Mouse (Mus musculus): ENCODE data around the gene Mapkbp1. TPM values are rescaled to one million over a fixed set of nuclear protein-coding genes. Genes with fewer than 3 reads are reported as not detected.

The Mapkbp1 gene
- 2.8 and 3.3 TPM in 2 replicates for polyA plus RNA-seq (2015; fragmentation: Nextera tagmentation; extraction: Ambion mirVana)

DNA sequence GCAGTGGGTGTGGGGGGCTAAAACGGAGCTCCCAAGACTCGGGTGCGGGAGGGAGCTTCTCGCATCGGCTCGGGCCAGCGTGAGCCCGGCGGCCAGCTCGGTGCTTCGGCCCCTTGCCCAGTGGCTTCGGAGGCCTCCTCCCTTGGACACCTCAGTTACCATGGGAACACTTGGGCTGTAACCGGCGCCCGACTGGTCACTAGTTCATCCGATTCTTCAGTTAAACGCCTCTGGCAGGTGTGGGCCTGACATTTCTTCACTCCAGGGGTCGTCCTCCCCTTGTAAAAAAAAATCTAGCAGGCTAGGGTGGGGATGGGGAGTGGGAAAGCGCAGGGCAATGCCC lies at the start of gene Mapkbp1:
TSS of gene Mapkbp1 (plus strand) at position 163 of the 343 bp plus-strand sequence.
- H3K4me3 ChIP-seq (replicated peaks) = peak within 1 kb of the TSS; percentile 92
- peak; percentile 74 for ATAC-seq (ENCODE audit: insufficient read depth, low FRiP score, low read depth)
- H3K4me2 ChIP-seq = peak within 1 kb of the TSS; percentile 64
- under 1% methylated on average over 19 of the region's 19 CpGs for WGBS
- no peaks in the 10 kb centered on the region for H3K36me3 ChIP-seq
- peak within 1 kb of the TSS; percentile 78 for H3K27ac ChIP-seq
- peak within 1 kb of the TSS; percentile 70 for H3K9ac ChIP-seq
- peaks cover 13% of the 10 kb centered on the region for H3K4me1 ChIP-seq
- H3K27me3 ChIP-seq (replicated peaks) = no peaks in the 10 kb centered on the region
- no peaks in the 10 kb centered on the region for H3K9me3 ChIP-seq

DNA sequence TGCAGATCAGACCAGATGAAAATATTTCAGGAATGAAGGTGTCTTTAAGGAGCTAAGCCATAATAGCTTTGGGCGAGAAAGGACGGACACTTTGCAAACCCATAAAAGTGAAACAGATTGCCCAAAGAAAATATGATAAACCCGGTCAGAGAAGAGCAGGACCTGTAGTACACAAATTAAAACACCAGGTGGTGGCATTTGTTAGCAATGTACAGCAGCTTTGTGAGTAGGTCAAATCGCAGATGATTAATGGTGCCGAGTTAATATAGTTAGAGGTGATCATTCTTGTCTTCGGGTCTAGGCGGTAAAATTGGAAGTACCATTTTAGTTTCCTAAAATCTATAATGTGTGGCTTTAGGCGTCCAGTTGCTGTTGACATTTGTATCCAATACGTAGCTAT lies 1.9 kb upstream of the Mapkbp1 start:
- WGBS = 41% methylated on average over 9 of the region's 9 CpGs
- Histone ChIP-seq H3K27ac (no peak overlapping the region), H3K9me3 (no peaks in the 10 kb centered on the region), H3K4me1 (peaks cover 13% of the 10 kb centered on the region), H3K36me3 (no peaks in the 10 kb centered on the region), H3K9ac (no peak overlapping the region), H3K27me3 (replicated peaks) (no peaks in the 10 kb centered on the region), H3K4me2 (no peak overlapping the region), H3K4me3 (replicated peaks) (no peak overlapping the region)
- no peak for ATAC-seq (ENCODE audit: insufficient read depth, low FRiP score, low read depth)

DNA sequence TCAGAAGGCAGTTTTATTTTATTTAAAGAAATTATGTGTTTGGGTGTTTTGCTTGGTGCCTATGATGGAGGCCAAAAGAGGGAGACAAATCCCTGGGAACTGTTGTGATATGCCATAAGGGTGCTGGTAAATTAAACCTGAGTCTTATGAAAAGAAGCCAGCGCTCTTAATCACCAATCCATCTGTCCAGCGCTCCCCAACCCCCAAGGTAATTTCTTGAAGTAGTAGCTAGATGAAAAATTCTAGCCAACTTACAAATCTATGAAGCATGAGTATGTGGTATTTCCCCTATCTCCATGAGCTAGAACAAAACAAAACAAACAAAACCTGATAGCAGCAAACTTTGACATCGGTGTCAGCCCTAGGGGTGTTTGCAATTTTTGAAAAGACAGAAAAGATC lies 1.2 kb upstream of the Mapkbp1 start:
- H3K27me3 ChIP-seq (replicated peaks) = no peaks in the 10 kb centered on the region
- H3K4me2 ChIP-seq = peak overlapping the region; percentile 64; the same call in 1 of the 2 replicates
- H3K4me3 ChIP-seq (replicated peaks) = no peak overlapping the region; the same call in 1 of the 2 replicates
- no peaks in the 10 kb centered on the region for H3K9me3 ChIP-seq
- WGBS = 74% methylated on average over 3 of the region's 3 CpGs
- H3K27ac ChIP-seq = peak overlapping the region; percentile 78; the same call in 1 of the 2 replicates
- H3K9ac ChIP-seq = no peak overlapping the region
- H3K4me1 ChIP-seq = peaks cover 13% of the 10 kb centered on the region
- H3K36me3 ChIP-seq = no peaks in the 10 kb centered on the region
- ATAC-seq (ENCODE audit: insufficient read depth, low FRiP score, low read depth) = no peak

DNA sequence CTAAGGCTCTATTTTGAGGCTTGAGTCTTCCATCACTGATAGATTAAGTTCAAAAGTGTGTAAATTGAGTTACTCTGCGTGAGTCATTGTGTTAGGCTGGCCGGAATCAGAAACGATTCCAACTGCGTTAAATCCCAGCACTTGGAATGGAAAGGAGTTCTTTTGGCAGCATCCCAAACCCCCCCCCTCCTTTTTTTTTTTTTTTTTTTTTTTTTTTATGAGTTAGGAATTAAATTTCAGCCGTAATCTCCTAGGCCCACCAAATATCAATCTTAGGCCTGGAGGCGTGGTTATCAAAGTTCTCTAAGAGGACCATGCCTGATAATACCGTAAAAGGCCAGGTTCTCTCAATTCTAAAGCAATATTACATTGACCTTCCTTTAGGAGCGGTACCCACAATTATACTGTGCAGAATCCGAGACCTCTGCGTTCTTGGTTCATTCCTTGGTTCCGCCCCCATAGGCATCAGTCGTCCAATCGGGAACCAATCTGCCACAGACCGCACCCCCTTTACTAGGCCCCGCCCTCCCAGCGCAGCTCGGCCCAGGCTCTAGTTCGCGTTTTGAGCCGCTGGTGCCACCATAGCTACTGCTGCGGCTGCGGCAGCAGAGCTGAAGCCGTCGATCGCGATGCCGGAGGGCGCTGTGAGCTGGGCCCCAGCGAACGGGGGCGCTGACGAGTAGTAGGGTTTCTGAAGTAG lies 512 bp upstream of the Mapkbp1 start:
- Histone ChIP-seq H3K4me1 (peaks cover 13% of the 10 kb centered on the region), H3K9ac (peak overlapping the region; percentile 70), H3K27me3 (replicated peaks) (no peaks in the 10 kb centered on the region), H3K4me3 (replicated peaks) (peak overlapping the region; percentile 92), H3K27ac (peak overlapping the region; percentile 78), H3K4me2 (peak overlapping the region; percentile 64), H3K9me3 (no peaks in the 10 kb centered on the region), H3K36me3 (no peaks in the 10 kb centered on the region)
- peak; percentile 99 for ATAC-seq (ENCODE audit: insufficient read depth, low FRiP score, low read depth)
- WGBS = 2% methylated on average over 31 of the region's 32 CpGs

DNA sequence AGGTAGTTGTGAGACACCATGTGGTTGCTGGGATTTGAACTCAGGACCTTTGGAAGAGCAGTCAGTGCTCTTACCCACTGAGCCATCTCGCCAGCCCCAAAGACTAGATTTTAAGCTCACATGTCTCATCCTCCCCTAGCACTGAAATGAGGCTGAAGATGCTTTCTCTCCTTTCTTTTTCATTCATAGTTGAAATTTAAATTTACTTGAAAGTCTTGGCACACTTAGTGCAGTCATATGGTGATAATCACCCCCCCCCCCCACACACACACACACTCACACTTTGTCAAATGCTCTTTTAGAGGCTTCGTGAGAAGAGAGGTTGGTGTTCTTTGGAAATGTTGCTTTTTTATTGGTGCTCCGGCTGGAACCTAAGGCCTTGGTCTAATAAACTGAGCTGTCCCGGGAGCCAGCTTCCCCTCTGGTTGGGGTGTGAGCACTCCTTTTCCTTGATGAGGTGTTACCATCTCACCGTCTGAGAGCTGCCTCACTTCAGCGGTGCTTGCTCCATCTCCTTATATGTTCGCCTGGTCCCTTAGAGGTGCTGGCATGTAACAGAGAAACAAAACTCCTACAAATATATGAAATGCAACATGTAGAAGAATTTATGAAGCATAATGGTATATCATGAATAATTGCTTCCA lies 8.0 kb downstream of the Mapkbp1 start:
- Histone ChIP-seq H3K4me2 (no peak overlapping the region), H3K4me3 (replicated peaks) (no peak overlapping the region), H3K9me3 (no peaks in the 10 kb centered on the region), H3K27ac (no peak overlapping the region), H3K4me1 (no peaks in the 10 kb centered on the region), H3K9ac (no peak overlapping the region), H3K36me3 (no peaks in the 10 kb centered on the region), H3K27me3 (replicated peaks) (no peaks in the 10 kb centered on the region)
- WGBS = 85% methylated on average over 7 of the region's 7 CpGs
- no peak for ATAC-seq (ENCODE audit: insufficient read depth, low FRiP score, low read depth)

DNA sequence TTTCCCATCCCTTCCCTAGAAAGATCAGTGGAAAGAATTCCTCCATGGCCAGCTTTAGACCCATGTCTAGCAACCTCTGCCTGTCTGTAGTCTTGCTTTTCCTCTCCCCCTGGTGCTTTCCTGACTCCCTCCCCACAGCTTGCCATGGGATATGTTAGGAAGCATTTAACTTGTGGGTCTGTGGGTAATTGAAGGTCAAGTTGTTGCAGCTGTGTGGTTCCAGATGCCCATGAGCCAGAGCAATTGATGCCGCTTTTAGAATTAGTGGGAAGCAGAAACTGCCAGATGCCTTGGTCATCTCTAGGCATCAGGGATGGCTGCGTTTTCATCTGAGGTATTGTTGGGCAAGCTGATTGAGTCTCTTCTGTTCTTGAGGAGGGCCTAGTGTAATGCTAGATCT lies 9.1 kb downstream of the Mapkbp1 start:
- no peak overlapping the region for H3K4me2 ChIP-seq
- no peaks in the 10 kb centered on the region for H3K9me3 ChIP-seq
- no peak overlapping the region for H3K27ac ChIP-seq
- no peaks in the 10 kb centered on the region for H3K4me1 ChIP-seq
- WGBS = 87% methylated on average over 2 of the region's 2 CpGs
- H3K36me3 ChIP-seq = no peaks in the 10 kb centered on the region
- no peaks in the 10 kb centered on the region for H3K27me3 ChIP-seq (replicated peaks)
- H3K4me3 ChIP-seq (replicated peaks) = no peak overlapping the region
- no peak overlapping the region for H3K9ac ChIP-seq
- ATAC-seq (ENCODE audit: insufficient read depth, low FRiP score, low read depth) = no peak

DNA sequence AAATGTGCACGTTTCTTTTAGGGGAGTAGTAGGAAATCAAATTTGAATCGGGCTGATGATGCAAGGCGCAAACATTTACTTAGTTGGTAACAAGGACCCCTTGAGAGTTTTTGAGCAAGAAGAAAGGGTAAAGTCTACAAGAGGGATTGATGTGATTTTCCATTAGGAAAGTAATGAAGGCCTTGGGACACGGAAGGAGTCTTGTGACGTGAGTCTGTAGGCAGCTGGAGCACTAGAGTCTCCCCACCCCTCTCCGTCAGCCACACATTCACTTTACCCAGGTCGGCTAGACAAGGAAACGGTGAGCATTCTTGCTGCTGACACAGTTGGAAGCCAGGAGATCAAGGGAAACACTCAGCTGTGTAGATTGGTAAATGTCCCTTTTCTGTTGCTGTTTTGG lies 13.4 kb downstream of the Mapkbp1 start:
- Histone ChIP-seq H3K9me3 (no peaks in the 10 kb centered on the region), H3K36me3 (no peaks in the 10 kb centered on the region), H3K9ac (no peak overlapping the region), H3K27ac (no peak overlapping the region), H3K4me2 (no peak overlapping the region), H3K27me3 (replicated peaks) (no peaks in the 10 kb centered on the region), H3K4me3 (replicated peaks) (no peak overlapping the region), H3K4me1 (no peaks in the 10 kb centered on the region)
- no peak for ATAC-seq (ENCODE audit: insufficient read depth, low FRiP score, low read depth)
- 73% methylated on average over 8 of the region's 8 CpGs for WGBS

DNA sequence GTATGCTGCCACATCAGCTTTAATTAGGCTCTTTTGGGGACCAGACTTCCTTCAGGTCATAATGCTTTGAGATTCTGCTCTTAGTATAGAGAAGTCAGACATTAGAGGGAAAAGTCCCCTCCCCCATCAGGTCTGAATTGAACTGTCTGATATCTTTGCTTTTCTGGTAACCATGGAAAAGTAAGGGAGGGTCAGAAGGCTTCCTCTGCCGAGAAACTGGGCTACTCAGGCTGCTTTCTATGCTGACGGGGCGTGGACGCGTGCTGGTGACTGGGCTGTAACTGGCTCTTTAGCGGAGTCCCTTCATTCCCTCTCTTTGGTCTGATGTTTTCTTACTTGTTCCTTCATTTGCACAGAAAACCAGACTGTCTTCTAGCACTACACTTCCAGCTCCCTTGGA lies 13.9 kb downstream of the Mapkbp1 start:
- Histone ChIP-seq H3K9me3 (no peaks in the 10 kb centered on the region), H3K4me2 (no peak overlapping the region), H3K4me3 (replicated peaks) (no peak overlapping the region), H3K27ac (no peak overlapping the region), H3K4me1 (no peaks in the 10 kb centered on the region), H3K27me3 (replicated peaks) (no peaks in the 10 kb centered on the region), H3K9ac (no peak overlapping the region), H3K36me3 (no peaks in the 10 kb centered on the region)
- no peak for ATAC-seq (ENCODE audit: insufficient read depth, low FRiP score, low read depth)
- WGBS = 63% methylated on average over 6 of the region's 6 CpGs

DNA sequence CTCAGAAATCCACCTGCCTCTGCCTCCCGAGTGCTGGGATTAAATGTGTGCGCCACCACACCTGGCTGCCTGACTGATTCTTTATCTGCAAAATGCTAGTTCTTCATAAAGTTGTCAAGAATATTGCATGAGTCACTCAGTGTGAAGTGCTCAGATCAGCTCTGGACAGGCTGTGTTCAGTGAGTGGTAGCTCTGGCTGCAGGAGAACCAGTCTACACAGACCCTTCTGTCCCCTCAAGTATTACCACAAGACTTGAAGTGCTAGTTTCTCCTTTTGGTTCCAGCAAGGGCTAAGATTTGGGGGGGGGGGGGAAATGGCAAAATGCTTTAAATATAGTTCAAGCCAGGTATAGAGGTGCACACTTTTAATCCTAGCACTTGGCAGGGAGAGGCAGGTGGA lies 14.9 kb downstream of the Mapkbp1 start:
- H3K27ac ChIP-seq = no peak overlapping the region
- H3K27me3 ChIP-seq (replicated peaks) = no peaks in the 10 kb centered on the region
- ATAC-seq (ENCODE audit: insufficient read depth, low FRiP score, low read depth) = no peak
- H3K4me3 ChIP-seq (replicated peaks) = no peak overlapping the region
- no peaks in the 10 kb centered on the region for H3K4me1 ChIP-seq
- no peaks in the 10 kb centered on the region for H3K9me3 ChIP-seq
- H3K4me2 ChIP-seq = no peak overlapping the region
- no peaks in the 10 kb centered on the region for H3K36me3 ChIP-seq
- no peak overlapping the region for H3K9ac ChIP-seq
- 88% methylated on average over 2 of the region's 2 CpGs for WGBS

DNA sequence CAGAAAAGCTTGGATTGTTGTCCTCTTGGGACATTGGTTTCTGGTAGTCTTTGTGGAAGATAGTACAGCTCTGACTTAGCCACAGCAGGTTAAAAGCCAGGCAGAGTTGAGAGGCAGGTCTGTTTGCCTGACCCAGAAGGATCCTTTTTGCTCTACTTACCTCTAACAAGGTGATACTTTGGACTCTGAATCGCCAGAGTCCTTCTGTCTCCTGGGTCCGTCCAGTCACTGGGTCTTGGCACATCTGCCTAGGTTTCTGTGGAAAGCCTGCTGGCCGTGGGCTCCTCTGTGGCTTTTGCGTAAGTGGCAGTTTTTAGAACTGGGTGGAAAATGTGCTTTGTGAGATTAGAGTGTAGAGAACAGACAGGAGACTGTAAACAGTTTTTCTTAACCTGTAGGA lies 16.5 kb downstream of the Mapkbp1 start:
- Histone ChIP-seq H3K27ac (no peak overlapping the region), H3K9me3 (no peaks in the 10 kb centered on the region), H3K9ac (no peak overlapping the region), H3K27me3 (replicated peaks) (no peaks in the 10 kb centered on the region), H3K4me3 (replicated peaks) (no peak overlapping the region), H3K36me3 (no peaks in the 10 kb centered on the region), H3K4me1 (no peaks in the 10 kb centered on the region), H3K4me2 (no peak overlapping the region)
- ATAC-seq (ENCODE audit: insufficient read depth, low FRiP score, low read depth) = no peak
- 85% methylated on average over 4 of the region's 4 CpGs for WGBS

DNA sequence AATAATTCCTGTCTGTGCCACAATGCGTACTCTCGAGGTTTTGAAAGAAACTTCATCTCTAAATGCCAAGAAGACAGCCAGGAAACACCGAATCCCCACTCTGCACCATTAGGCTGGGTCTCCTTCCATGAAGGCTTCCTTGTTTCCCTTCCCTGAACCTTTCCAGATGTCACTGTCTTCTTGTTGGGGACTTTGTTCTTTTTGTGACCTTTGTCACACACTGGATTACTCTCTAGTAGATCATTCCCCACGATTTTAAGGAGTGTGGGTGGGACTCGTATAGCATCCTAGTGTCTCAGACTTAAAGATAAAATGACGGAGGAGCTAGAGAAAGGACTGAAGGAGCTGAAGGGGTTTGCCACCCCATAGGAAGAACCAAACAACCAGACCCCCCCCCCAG lies 18.4 kb downstream of the Mapkbp1 start:
- no peaks in the 10 kb centered on the region for H3K27me3 ChIP-seq (replicated peaks)

DNA sequence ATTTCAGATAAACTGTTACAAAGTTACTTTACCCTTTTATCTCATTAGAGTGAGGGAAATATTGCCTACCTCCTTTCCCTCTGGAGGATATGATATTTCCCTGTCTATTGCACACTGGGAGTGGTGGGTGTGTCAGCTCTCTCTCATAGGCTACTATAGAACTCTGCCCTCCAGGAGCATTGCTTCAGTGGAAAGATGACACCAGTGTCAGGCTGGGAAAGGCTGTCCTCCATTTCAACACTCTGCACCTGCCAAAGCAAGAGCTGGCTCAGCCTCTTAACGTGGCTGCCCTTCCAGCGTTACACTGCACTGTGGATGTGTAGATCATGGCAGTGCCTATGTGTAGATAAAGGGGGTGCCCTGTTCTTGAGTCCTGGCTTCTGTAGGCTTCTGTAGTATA lies 19.9 kb downstream of the Mapkbp1 start:
- Histone ChIP-seq H3K4me1 (0 out of 2 replicates have a peak, but pooled peaks cover 11% of the 10 kb centered on the region), H3K27me3 (replicated peaks) (no peaks in the 10 kb centered on the region), H3K36me3 (no peaks in the 10 kb centered on the region), H3K4me3 (replicated peaks) (no peak overlapping the region), H3K27ac (no peak overlapping the region), H3K9ac (no peak overlapping the region), H3K4me2 (no peak overlapping the region), H3K9me3 (no peaks in the 10 kb centered on the region)
- no peak for ATAC-seq (ENCODE audit: insufficient read depth, low FRiP score, low read depth)
- 65% methylated on average over 2 of the region's 2 CpGs for WGBS

More for the DNA sequence above, 18.4 kb downstream of the Mapkbp1 start:
- Histone ChIP-seq H3K4me1 (0 out of 2 replicates have a peak, but pooled peaks cover 8% of the 10 kb centered on the region), H3K9ac (no peak overlapping the region), H3K9me3 (no peaks in the 10 kb centered on the region), H3K4me3 (replicated peaks) (no peak overlapping the region), H3K4me2 (no peak overlapping the region), H3K27ac (no peak overlapping the region), H3K36me3 (no peaks in the 10 kb centered on the region)
- no peak for ATAC-seq (ENCODE audit: insufficient read depth, low FRiP score, low read depth)
- 73% methylated on average over 6 of the region's 6 CpGs for WGBS

Measured in stomach, embryonic 15.5 days (tissue).